Mouse (Mus musculus): ENCODE data around the gene Hipk1.

Hipk1 gene

DNA sequence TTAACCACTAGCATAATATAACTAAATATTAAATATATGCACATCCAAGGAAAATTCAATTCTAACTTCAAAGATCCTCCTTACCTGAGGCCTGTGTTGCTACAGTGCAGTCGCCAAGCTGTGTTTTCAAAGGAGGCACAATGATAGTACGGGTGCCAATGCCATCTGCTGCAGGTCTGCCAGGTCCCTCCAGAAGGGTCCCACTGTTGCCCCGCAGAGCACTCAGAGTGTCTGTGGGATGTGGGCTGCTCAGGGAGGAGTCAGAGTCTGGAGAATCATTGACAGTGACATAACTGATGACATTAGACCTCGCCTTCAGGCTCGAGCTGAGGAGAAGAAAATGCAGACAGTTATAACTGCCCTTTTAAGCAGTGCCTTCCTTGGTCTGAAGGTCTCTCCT, 44.7 kb downstream of the Hipk1 start:
- no peak for DNase-seq (ENCODE audit: low spot score)

DNA sequence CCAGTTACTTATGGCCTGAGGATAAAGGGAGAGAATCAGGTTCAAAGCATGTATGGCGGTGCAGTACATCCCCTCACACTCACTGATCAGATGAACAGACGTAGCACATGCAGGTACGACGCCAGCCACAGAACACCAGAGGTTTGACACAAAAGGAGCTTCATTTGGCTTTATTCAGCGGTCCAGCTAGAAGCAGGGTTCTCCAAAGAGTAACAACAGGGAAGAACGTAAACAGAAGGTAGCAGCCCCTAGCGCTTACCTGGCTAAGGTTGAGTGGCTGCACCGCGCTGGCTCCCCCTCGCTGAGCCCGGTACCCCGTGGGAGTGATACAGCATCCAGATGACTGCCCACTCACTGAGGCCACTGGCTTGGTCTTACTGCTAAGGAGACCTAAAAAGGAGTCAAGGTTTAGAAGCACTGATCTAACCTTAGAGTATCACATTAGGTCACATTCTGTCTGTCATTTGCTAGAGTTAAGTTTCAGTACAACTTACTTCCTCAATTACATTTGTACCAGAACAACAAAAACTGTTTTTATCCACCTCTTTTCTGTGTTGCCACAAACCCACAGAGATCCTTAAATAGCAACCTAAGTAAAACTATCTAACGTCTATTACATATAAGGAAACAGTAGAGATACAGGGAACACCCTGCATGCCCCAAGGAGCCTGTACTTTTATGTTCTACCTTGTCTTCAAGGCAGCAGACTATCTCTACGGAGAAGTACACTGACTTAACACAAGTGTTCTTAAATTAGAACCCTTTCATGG, 46.2 kb downstream of the Hipk1 start:
- DNase-seq (ENCODE audit: low spot score), result no peak

- DNase-seq (ENCODE audit: low spot score), result no peak
Measured at GRCm38 (mm10) chr3:103743208-103743607, 48.2 kb downstream of the Hipk1 start.

DNA sequence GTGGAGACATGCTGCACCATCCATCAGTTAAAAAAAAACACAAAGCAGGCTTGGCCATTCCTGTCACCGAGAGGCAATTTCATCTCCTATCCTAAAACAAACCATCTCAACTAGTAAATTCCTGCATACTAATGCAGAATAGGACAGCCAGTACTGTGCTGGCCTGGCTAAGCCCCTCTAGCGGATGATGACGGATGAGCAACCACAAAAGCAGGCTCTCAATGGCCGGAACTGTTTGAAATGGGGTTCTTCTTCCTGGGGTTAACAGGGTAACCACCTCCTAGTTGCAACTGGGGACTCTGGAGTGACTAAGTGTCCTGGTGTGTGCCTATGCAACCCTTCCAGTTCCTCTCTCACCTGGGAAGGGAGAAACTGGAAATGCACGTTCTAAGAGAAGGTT, 51.0 kb downstream of the Hipk1 start:
- DNase-seq (ENCODE audit: low spot score), result no peak

- DNase-seq (ENCODE audit: low spot score), result no peak
Measured at GRCm38 (mm10) chr3:103739329-103739728, 52.0 kb downstream of the Hipk1 start, which contains the start of gene Gm10964. TSS of gene Gm10964 (plus strand) at chr3:103739366.

GRCm38 (mm10) chr3:103737778-103738571, 53.4 kb downstream of the Hipk1 start, which contains the start of gene Olfml3:
TSS of gene Olfml3 (minus strand) at chr3:103738001.
- DNase-seq (ENCODE audit: low spot score), result peak; percentile 63

DNA sequence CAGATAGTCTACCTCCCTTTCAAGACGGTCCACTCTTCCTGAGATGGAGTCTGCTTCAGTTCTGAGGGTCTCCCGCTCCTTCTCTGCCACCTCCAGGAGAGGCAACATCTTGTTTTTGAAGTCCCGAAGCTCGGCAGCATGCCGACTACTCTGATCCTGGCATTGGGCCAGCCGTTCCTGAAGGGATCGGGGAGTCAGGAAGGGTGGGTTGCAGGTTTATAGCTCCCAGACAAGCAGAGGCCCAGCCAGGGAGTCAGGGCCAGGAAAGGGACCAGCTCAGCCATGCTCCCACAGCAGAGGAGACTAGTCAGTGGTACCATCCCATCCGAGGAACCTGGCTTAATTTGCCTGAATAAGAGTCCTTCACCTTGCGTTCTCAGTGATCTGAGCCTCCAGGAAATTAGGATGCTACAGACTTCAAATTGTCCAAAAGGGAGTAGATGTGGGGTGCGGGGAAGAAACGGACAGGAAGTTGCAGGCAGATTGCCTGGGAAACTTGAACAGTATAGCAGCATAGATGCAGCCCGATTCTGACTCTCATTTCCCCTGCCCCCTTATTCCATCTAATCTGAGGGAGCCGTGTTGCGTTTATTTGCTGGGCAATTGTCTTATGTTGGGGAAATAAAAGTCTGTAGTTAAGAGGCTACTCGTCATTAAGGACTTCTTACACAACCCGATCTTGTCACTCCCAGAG, 54.2 kb downstream of the Hipk1 start:
- DNase-seq (ENCODE audit: low spot score), result no peak

DNA sequence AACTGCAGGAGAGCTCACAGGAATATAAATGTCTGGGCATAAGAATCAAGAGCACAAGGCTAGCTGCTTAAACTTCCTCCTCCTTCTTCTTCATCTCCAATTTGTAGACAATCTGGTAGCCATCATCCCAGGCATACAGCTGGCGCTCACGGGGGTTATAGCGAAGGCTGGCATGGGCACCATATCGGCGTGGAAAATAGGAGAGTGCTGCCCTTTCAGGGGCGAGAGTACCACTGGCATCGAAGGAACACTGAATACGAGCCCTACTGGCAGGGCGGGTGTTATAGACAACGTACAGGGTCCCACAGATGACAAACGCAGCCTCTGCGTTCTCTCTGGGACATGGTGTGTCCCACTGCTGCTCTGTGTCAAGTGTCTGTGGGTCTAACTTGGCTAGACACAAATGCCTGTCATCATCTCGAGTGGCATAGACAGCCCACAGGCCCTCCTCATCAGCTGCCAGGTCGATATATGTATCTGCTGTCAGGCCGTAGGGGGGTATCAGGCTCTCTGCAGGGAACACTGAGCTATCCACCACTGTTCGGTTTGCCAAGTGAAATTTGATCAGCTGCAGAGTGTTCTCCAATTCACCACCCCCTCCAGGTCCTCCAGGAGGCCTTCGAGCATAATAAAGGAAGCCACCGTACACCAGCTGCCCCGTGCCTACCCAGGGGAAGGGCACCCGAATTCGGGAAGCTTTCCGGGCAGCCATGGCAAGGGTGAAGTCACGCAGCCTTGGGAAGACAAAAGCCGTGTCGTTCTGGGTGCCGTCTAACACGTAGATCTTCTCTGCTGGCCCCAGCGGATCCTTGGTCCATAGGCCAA, 55.4 kb downstream of the Hipk1 start:
- DNase-seq (ENCODE audit: low spot score), result no peak

DNA sequence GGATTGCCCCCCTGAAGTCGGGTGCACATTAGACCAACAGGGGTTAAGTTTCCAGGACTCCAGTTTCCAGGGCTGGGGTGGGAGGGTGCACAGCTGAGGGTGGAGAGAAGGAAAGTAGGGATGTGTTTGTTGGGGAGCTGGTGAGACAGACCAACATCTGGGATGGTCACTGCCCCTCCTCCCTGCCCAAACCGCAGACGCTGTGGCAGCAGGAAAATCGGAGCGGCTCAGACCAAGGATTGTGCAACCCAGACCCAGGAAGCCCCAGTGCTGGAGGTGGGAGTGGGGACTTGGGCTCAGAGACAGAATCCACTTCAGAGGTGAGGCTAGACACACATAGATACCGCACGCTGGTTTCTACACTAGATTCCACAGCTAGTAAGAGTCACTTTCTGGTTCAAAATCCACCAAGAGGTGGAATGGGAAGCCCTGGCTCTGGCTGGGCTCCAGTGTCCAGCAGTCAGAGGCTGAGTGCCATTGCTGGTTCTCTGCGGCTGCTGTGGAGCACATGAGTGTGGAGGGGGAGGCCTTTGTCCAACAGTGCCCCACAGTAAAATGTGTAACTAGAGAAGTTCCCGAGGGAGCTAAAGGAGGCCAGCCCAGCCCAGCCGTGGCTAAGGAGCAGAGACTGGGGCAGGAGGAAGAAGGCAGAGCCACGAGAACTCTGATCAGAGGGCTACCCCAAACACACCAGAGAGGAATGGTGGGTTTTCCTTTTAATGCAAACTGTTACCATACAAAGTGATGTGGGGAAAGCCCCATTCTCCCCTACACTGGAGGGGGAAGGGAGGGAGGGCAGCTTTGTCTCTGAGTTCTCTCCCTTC, 56.5 kb downstream of the Hipk1 start:
- DNase-seq (ENCODE audit: low spot score), result no peak

GRCm38 (mm10) chr3:103733799-103734695, 57.3 kb downstream of the Hipk1 start:
- DNase-seq (ENCODE audit: low spot score), result no peak

GRCm38 (mm10) chr3:103733176-103733575, 58.2 kb downstream of the Hipk1 start:
- no peak for DNase-seq (ENCODE audit: low spot score)

DNA sequence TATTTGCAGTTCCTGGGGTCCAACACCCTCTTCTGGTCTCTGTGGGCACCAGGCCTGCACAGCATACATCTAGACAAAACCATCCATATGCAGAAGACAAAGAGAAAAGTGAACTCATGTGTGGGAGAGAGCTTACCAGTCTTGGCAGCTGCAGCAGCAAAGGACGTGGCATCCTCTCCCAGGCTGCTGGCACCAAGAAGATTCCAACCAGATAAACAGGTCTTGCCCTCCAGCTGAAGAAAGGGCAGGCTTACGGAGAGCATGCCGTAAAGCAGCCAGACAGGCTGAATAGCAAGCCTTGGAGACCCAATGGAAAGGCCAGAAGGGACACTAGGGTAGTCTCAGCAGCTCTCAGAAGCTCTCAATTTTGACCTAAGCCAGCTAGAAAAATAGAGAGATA, 59.2 kb downstream of the Hipk1 start:
- no peak for DNase-seq (ENCODE audit: low spot score)

DNA sequence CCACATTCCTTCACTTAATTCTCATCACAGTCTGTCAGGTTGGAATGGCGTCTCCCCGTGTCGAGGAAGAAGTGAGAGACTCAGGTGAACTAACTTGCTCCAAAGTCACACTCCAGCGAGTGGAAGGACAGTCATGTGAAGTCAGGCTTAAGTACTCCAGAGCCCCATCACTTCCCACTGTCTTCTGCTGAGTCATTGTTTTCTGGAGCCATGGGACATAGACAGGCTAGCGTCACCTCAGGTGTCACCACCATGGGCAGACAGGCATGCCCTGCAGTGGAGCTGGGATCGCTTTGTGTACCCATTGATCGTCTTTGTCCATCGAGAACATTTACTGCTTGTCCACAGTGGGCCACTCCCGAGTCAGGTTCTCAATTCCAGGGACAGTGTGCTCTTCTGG, 61.5 kb downstream of the Hipk1 start:
- no peak for DNase-seq (ENCODE audit: low spot score)

- DNase-seq (ENCODE audit: low spot score), result no peak
Measured at GRCm38 (mm10) chr3:103727813-103728326, 63.5 kb downstream of the Hipk1 start.

DNA sequence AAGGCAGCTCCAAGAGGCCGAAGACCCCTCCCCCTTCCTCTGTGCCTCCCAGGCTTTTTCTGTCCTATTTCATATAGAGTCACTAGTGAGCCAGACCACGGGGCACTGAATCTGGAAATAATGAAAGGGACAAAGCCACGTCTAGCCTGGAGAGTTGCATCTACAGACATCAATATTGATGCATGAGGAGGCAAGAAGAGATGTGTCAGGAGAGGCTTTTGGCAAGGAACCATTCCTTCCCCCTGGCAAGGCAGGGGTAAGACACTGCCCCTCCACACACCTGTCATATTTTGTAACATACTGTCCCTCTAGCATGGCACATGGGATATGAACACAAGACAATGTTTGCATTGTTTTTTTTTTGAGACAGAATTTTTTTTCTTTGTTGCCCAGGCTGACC, 64.7 kb downstream of the Hipk1 start:
- no peak for DNase-seq (ENCODE audit: low spot score)

- no peak for DNase-seq (ENCODE audit: low spot score)
Measured at GRCm38 (mm10) chr3:103724137-103724536, 67.2 kb downstream of the Hipk1 start.

- DNase-seq (ENCODE audit: low spot score), result no peak
Measured at GRCm38 (mm10) chr3:103718728-103719127, 72.6 kb downstream of the Hipk1 start.

DNA sequence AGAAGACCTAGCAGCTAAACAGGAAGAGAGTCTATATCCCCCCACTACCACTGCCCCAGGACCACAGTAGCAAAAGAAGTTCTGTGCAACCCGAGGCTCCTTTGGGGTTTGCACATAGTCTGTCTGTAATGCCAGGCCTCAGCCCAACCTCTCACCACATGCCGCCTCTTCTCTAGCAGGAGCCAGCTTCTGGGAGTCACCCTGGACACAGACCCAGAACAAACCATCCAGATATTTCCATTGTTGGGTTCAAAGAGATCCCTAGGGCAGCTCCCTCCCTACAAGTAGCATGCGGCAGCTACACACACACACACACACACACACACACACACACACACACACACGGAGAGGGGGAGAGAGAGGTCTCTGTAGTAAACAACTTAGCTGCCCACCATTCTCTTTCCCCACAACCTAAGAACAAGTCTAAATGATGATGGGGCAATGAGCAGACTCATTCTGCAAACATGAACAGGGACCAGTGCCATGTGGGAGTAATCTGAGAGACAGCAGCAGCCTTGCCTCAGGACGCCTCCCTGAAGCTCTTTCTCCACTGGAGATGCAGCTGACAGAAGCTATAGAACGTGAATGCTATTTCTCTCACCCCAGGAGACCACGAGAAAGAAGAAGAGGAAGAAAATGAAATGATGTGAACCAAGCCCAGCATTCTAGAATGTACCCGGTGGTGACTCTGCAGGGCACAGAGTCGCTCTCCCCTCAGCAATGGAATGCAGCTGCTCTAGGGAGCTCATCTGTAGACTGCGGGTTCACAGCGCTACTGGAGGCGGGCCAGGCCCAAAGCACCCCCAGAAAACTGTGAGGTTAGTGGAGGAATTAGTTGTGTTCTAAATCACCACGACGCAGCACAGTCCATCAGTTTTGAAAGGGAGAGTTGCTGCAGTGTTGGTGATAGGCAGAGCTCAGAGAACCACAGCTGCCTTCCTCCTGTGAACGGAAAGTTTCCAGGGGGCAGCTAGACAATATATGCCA, 74.3 kb downstream of the Hipk1 start:
- DNase-seq (ENCODE audit: low spot score), result no peak
